Mouse (Mus musculus) heart, embryonic 12.5 days (tissue): ENCODE measurements around the gene Rras. TPM values are rescaled to one million over a fixed set of nuclear protein-coding genes. Genes with fewer than 3 reads are reported as not detected.

Source experiments
- ATAC-seq: fragments of 200-750 bp; cut with Nextera tagmentation; 2 replicates; pipeline ENCODE4 v1.8.0; 2017; ENCODE audit warnings: moderate TSS enrichment, moderate library complexity; ENCODE audit not compliant: insufficient number of reproducible peaks, low FRiP score
- H3K27ac ChIP-seq: fragments of 300-500 bp; sonication (generic); 2 replicates; pipeline ENCODE4 v1.5.1; 2016; ENCODE audit warnings: mild to moderate bottlenecking, moderate library complexity; ENCODE audit not compliant: poor library complexity, severe bottlenecking
- H3K27me3 ChIP-seq: fragments of 300-500 bp; sonication (generic); replicated peaks from 2 replicates; pipeline ENCODE4 v1.6.1; 2016; ENCODE audit warnings: mild to moderate bottlenecking, moderate library complexity
- H3K36me3 ChIP-seq: fragments of 300-500 bp; sonication (generic); 2 replicates; pipeline ENCODE4 v1.6.1; 2016; ENCODE audit warnings: mild to moderate bottlenecking, moderate library complexity
- H3K4me1 ChIP-seq: fragments of 300-500 bp; sonication (generic); replicated peaks from 2 replicates; pipeline ENCODE4 v1.6.1; 2016; ENCODE audit warnings: mild to moderate bottlenecking
- H3K4me2 ChIP-seq: fragments of 300-500 bp; sonication (generic); 2 replicates; pipeline ENCODE4 v1.6.1; 2016; ENCODE audit warnings: mild to moderate bottlenecking, moderate library complexity
- H3K4me3 ChIP-seq: fragments of 300-500 bp; sonication (generic); 2 replicates; pipeline ENCODE4 v1.5.1; 2016; ENCODE audit warnings: mild to moderate bottlenecking
- H3K9ac ChIP-seq: fragments of 300-500 bp; sonication (generic); 2 replicates; pipeline ENCODE4 v1.6.1; 2016; ENCODE audit warnings: mild to moderate bottlenecking, moderate library complexity
- H3K9me3 ChIP-seq: fragments of 300-500 bp; sonication (generic); replicated peaks from 2 replicates; pipeline ENCODE4 v1.6.1; 2016; ENCODE audit warnings: mild to moderate bottlenecking, moderate library complexity
- WGBS: fragments of 180-500 bp; shearing (Covaris S2); methylation state at CpG from one replicate; pipeline ENCODE4 v1.1.7; 2016; 5-methylcytosine and 5-hydroxymethylcytosine counted together
- polyA plus RNA-seq: library from polyadenylated mRNA; unstranded; fragments of >200 nt; fragmentation: Nextera tagmentation; extraction: Ambion mirVana; gene quantifications from 2 replicates; pipeline ENCODE4 v1.2.1, GENCODE M21; 2016

The Rras gene
- polyA plus RNA-seq: 79.3 and 79.4 TPM in 2 replicates

DNA sequence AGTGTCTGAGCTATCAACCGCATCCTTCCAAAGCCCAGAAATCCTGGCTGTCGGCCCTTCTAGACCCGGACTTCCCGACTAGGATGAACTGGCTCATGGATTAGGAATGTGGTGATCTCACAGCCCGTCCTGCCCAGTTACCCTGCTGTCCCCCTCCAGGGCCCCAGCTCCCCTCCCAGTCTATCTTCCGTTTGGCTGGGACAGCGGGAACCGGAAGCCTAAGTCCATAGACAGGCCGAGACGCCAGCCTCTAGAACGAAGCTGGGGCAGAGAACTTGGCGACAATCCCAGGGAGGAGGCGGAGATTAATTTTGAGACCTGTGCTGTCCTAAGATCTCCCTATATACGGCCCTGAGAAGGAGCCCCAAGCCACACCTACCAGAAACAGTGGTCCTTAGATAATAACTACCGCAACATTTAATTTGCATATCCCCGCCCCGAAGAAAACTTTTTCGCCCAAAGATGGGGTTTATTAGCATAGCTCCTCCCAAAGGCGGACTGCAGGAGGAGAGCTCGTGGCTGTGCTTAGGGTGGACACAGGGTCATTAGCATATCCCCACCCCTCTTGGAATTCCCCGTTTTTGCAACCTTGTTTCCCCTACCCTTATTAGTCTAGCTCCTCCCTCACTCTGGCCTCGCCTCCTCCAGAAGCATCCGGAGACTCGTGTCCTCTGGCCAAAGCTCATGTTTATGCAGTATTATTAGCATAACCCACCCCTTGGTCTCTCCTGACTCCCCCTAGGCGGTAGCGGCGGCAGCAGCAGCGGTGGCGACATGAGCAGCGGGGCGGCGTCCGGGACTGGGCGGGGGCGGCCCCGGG, at the start of gene Rras:
Gene Rras (plus strand): TSS at position 720 of the 820 bp plus-strand sequence.
- peak within 1 kb of the TSS; percentile 89 for H3K4me3 ChIP-seq
- peak; percentile 89 for ATAC-seq
- H3K4me1 ChIP-seq: peaks cover 37% of the 10 kb centered on the region
- H3K27me3 ChIP-seq: no peaks in the 10 kb centered on the region
- H3K9ac ChIP-seq: peak within 1 kb of the TSS; percentile 77
- peak within 1 kb of the TSS; percentile 100 for H3K27ac ChIP-seq
- peaks cover 27% of the 10 kb centered on the region for H3K36me3 ChIP-seq
- peak within 1 kb of the TSS; percentile 80 for H3K4me2 ChIP-seq
- H3K9me3 ChIP-seq: no peaks in the 10 kb centered on the region
- under 1% methylated on average over 36 of the region's 36 CpGs for WGBS

GRCm38 (mm10) chr7:44970231-44970691, 47.5 kb upstream of the Rras start:
- H3K27ac ChIP-seq: peak overlapping the region; percentile 76
- H3K4me1 ChIP-seq: peaks cover 30% of the 10 kb centered on the region
- no peaks in the 10 kb centered on the region for H3K27me3 ChIP-seq
- H3K9me3 ChIP-seq: no peaks in the 10 kb centered on the region
- peak; percentile 94 for ATAC-seq
- H3K4me2 ChIP-seq: peak overlapping the region; percentile 83
- peak overlapping the region; percentile 68 for H3K9ac ChIP-seq
- H3K36me3 ChIP-seq: peaks cover 17% of the 10 kb centered on the region
- peak overlapping the region; percentile 59 for H3K4me3 ChIP-seq
- under 1% methylated on average over 36 of the region's 36 CpGs for WGBS

DNA sequence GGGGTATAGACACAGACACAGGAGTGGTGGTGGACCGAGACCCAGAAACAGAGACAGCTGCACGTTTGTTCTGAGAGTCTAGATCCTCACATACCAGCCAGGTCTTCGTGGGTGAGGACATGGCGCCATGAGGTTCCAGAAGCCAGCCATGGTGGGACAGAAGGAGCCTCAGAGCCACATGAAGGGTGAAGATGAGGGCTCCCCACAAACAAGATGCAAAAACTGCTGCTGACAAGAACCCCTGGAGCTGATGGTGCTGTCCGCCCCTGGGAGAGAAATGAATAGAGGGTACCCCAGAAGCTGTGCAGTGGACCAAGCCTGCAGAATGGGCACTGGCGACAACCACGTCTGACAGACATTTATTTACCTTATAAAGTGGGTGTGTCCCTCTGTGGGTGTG, 46.6 kb upstream of the Rras start:
- ATAC-seq: no peak
- peak overlapping the region; percentile 68; the same call in 1 of the 2 replicates for H3K9ac ChIP-seq

GRCm38 (mm10) chr7:44973415-44974130, 44.2 kb upstream of the Rras start:
- peaks cover 31% of the 10 kb centered on the region for H3K4me1 ChIP-seq
- ATAC-seq: no peak
- no peaks in the 10 kb centered on the region for H3K9me3 ChIP-seq
- H3K36me3 ChIP-seq: peaks cover 32% of the 10 kb centered on the region
- peak overlapping the region; percentile 26; the same call in 1 of the 2 replicates for H3K9ac ChIP-seq
- H3K27ac ChIP-seq: peak overlapping the region; percentile 5; the same call in 1 of the 2 replicates
- 43% methylated on average over 14 of the region's 14 CpGs for WGBS
- peak overlapping the region; percentile 48 for H3K4me3 ChIP-seq
- H3K27me3 ChIP-seq: no peaks in the 10 kb centered on the region
- peak overlapping the region; percentile 77 for H3K4me2 ChIP-seq

More for the DNA sequence above, 46.6 kb upstream of the Rras start:
- no peak overlapping the region for H3K27ac ChIP-seq
- H3K4me2 ChIP-seq: peak overlapping the region; percentile 83
- no peaks in the 10 kb centered on the region for H3K9me3 ChIP-seq
- no peaks in the 10 kb centered on the region for H3K27me3 ChIP-seq
- H3K4me3 ChIP-seq: peak overlapping the region; percentile 59
- peaks cover 17% of the 10 kb centered on the region for H3K36me3 ChIP-seq
- 70% methylated on average over 7 of the region's 7 CpGs for WGBS
- H3K4me1 ChIP-seq: peaks cover 31% of the 10 kb centered on the region

DNA sequence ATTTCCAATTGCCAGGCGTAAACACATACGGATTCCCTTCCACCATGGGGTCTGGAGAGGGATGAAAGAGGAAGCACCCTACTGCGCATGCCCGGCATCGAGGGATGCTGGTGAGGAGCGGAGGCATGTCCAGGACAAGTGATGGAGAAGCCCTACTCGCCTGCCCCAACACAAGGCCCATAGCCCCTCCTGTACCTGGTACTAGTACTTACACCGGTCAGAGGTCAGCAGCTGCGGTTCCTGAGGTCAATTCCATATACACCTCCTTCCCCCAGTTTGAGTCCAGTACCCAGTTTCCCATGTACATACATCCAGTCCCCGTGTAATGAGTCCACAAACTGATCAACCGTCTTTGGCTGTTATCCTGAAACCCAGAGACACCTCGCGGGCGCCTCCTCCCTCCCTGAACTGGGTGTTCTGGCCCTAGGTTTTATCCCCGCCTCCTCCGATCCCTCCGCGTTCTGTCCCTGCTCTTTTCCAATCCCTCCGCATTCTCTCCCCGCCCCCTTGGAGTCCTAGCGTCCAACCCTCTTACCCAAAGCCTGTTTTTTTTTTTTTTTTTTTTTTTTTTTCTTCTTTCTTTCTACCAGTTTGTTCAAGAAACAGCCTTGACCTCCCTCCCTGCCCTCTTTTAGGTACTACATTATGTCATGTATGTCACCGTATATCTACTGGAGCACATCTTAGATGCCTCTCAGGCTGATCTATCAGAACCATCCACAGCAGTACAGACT, 43.2 kb upstream of the Rras start, which contains the start of gene Cpt1c:
Gene Cpt1c (minus strand): TSS at position 469 of the 734 bp plus-strand sequence.
- Histone ChIP-seq H3K4me2 (peak within 1 kb of the TSS; percentile 77), H3K9me3 (no peaks in the 10 kb centered on the region), H3K4me1 (peaks cover 31% of the 10 kb centered on the region), H3K27ac (peak within 1 kb of the TSS; percentile 36), H3K9ac (peak within 1 kb of the TSS; percentile 44; the same call in 1 of the 2 replicates), H3K27me3 (no peaks in the 10 kb centered on the region), H3K36me3 (peaks cover 42% of the 10 kb centered on the region), H3K4me3 (peak within 1 kb of the TSS; percentile 48)
- 2% methylated on average over 22 of the region's 22 CpGs for WGBS
- no peak for ATAC-seq

DNA sequence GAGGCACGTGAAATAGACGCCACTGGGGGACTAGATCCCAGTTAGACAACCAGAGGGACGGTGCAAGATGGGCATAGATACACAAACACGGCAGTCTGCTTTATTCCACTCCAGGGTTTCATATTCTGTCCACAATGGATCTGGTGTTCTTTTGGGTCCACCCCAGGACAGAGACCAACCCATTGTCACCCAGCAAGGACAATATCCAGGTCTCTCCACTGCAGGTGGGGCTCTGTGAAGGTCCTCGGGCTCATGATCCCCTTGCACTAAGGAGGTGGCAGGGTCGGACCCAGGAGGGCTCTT, 42.7 kb upstream of the Rras start:
- Histone ChIP-seq H3K27me3 (no peaks in the 10 kb centered on the region), H3K4me1 (peaks cover 27% of the 10 kb centered on the region), H3K27ac (peak overlapping the region; percentile 5; the same call in 1 of the 2 replicates), H3K4me2 (peak overlapping the region; percentile 77), H3K4me3 (no peak overlapping the region), H3K9ac (no peak overlapping the region), H3K9me3 (no peaks in the 10 kb centered on the region), H3K36me3 (peaks cover 47% of the 10 kb centered on the region)
- WGBS: 24% methylated on average over 6 of the region's 6 CpGs
- ATAC-seq: no peak

DNA sequence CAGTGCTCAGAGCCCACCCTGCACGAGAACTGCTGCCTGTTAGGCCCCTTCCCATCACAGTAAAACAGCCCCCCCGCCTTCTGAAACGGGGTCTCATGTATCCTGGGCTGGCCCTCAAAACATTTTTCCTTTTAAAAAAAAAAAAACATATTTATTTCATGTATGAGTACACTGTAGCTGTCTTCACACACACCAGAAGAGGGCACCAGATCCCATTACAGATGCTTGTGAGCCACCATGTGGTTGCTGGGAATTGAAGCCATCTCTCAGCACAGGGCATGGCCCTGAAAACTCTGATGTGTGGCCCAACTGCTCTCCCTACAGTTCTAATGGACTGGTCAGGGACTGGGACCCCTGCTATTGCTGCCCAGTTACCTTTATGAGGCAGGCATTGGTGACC, 39.5 kb upstream of the Rras start:
- Histone ChIP-seq H3K27ac (no peak overlapping the region), H3K4me2 (no peak overlapping the region), H3K4me3 (no peak overlapping the region), H3K36me3 (peaks cover 75% of the 10 kb centered on the region), H3K27me3 (no peaks in the 10 kb centered on the region), H3K9ac (no peak overlapping the region), H3K9me3 (no peaks in the 10 kb centered on the region), H3K4me1 (peaks cover 16% of the 10 kb centered on the region)
- WGBS: 93% methylated on average over 3 of the region's 3 CpGs
- ATAC-seq: no peak

DNA sequence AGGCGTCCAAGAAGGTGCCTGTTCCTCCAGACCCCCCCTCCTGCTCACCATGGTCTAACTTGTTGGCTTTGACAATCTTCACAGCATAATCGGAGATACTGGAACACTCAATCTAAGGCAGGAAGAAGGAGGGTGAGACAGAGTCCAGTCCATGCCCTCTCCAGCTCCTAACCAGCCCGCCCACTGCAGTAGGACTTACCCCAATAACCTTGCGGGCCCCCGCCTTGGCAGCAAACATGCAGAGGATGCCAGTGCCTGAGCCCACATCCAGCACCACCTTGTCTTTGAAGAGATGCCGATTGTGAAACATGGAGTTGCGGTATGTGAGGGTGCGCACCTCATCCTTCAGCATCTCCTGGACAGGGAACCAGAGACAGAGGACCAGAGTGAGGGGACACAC, 36.2 kb upstream of the Rras start:
- H3K4me2 ChIP-seq: no peak overlapping the region
- no peak overlapping the region for H3K9ac ChIP-seq
- no peaks in the 10 kb centered on the region for H3K9me3 ChIP-seq
- no peak overlapping the region for H3K27ac ChIP-seq
- 91% methylated on average over 8 of the region's 8 CpGs for WGBS
- peaks cover 24% of the 10 kb centered on the region for H3K4me1 ChIP-seq
- H3K27me3 ChIP-seq: no peaks in the 10 kb centered on the region
- no peak overlapping the region for H3K4me3 ChIP-seq
- peaks cover 77% of the 10 kb centered on the region for H3K36me3 ChIP-seq
- no peak for ATAC-seq

DNA sequence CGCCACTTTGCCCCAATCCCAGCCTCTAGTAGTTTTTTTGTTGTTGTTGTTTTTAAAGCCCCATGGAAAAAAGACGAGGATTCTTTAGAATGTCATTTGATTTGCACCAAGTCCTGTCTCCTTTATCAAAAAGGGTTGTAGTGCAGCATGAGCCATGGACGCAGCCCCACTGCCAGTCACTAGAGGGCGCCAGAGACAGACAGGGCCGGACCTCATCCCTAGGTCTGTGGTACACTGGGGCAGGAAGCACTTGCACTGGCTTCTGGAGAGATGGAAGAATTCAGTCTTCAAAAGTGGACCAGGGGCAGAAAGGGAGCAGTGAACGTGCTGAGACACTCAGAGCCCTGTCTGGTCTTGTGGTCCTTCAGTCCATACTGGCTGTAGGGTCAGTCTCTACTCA, 34.7 kb upstream of the Rras start:
- Histone ChIP-seq H3K27me3 (no peaks in the 10 kb centered on the region), H3K4me1 (peaks cover 31% of the 10 kb centered on the region), H3K4me3 (no peak overlapping the region), H3K4me2 (no peak overlapping the region), H3K9ac (no peak overlapping the region), H3K27ac (0 out of 2 replicates have a peak overlapping the region, but pooled peaks have one; percentile 36), H3K36me3 (peaks cover 61% of the 10 kb centered on the region), H3K9me3 (no peaks in the 10 kb centered on the region)
- WGBS: 30% methylated on average over 6 of the region's 6 CpGs
- no peak for ATAC-seq

DNA sequence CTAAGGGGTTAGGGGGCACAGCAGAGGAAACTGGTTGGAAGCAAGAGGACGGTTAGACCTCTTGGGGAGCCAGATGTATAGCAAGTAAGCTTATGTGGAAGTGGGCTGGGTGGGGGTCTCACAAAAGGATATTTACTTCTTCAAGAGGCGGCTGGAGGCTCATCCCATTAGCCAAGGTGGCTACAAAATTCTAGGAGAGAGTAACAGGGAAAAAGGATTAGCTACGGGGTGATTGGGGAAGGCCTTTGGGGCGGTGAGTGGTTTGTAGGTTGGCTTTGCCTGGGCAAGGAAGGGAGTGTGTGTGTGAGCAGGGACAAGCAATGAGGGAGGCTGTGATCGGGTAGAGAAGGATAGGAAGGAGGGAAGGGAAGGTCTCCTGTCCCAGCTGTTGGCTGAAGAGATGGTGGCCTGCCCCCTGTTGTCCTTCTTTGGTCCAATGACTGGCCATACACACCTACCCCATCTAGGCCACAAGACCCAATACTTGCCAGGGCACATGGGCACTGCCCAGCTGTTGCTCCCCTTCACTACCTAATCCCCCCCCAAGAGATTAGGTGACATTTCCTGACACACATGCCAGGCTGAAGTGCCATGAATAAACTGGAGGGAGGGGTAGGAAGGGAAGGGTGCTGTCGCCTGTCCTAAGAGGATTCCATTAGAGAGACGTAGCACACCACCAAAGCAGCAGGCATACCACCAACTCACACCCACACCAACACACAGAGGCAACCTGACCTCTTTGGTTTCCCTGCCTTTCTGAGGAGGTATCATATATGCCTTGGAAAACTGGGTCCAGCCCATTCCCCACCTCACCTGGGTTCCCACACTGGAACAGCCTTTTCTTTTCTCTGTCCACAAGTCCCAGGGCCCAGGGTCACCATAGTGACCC, 33.6 kb upstream of the Rras start:
- H3K27ac ChIP-seq: peak overlapping the region; percentile 94
- peak overlapping the region; percentile 76 for H3K4me2 ChIP-seq
- H3K9me3 ChIP-seq: no peaks in the 10 kb centered on the region
- WGBS: 70% methylated on average over 7 of the region's 7 CpGs
- peaks cover 50% of the 10 kb centered on the region for H3K36me3 ChIP-seq
- peak overlapping the region; percentile 85 for H3K4me3 ChIP-seq
- no peak for ATAC-seq
- H3K27me3 ChIP-seq: no peaks in the 10 kb centered on the region
- H3K9ac ChIP-seq: peak overlapping the region; percentile 48
- H3K4me1 ChIP-seq: peaks cover 39% of the 10 kb centered on the region
